Mouse (Mus musculus): Measurements from ENCODE around the gene Frmd7. TPM values are rescaled to one million over a fixed set of nuclear protein-coding genes. Genes with fewer than 3 reads are reported as not detected.

Frmd7 gene
- polyA plus RNA-seq (2012; fragmentation: generic; extraction: Trizol): not detected
- long read RNA-seq, experiment 1: 0 reads
- long read RNA-seq, experiment 2: 0 reads

DNA sequence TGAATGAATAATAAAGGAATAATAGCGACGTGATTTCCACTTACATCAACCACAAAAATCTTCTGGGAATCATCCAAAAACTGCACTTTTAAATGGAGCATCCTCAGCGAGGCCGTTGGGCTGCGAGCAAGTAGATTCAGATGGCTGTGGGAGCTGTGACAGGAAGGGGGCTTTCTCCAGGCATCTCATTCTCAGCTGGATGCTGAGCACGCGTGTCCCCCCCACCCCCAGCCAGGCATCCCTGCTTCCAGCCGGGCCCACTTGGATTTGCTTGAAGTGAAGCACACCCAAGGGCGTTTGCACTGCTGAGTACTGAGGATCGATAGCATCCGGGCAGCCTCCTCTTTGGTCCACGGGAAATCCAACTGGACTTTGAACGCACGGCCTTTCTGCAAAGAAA lies at the start of gene Frmd7:
TSS of gene Frmd7 (minus strand) at position 101 of the 400 bp plus-strand sequence.
- Histone ChIP-seq H3K79me3 (ENCODE audit: low read depth) (no peaks in the 10 kb centered on the region), H3K79me2 (ENCODE audit: control insufficient read depth, insufficient read depth) (no peaks in the 10 kb centered on the region), H3K27me3 (ENCODE audit: control insufficient read depth, insufficient read depth, insufficient read length) (no peaks in the 10 kb centered on the region), H3K36me3 (ENCODE audit: control insufficient read depth, insufficient read depth) (no peaks in the 10 kb centered on the region), H3K4me3 (ENCODE audit: insufficient read depth, poor library complexity, severe bottlenecking) (no peak within 1 kb of the TSS), H3ac (ENCODE audit: control insufficient read depth, insufficient read length, low read depth) (no peak within 1 kb of the TSS)
- no peak for TF ChIP-seq MYOG (IDR thresholded peaks at IDR 0.05; ENCODE audit: control insufficient read depth, extremely low read depth, insufficient read length)
- TF ChIP-seq MYOD1 (IDR thresholded peaks at IDR 0.05; ENCODE audit: control insufficient read depth, insufficient read length, low read depth): no peak
- TF ChIP-seq CEBPB (IDR thresholded peaks at IDR 0.05; ENCODE audit: low read depth): no peak
- TF ChIP-seq USF1 (IDR thresholded peaks at IDR 0.05; ENCODE audit: low read depth): no peak
- TF ChIP-seq CTCF (IDR thresholded peaks at IDR 0.05; ENCODE audit: control insufficient read depth, insufficient read depth, insufficient read length): no peak
- TF ChIP-seq MAX (IDR thresholded peaks at IDR 0.05): no peak

DNA sequence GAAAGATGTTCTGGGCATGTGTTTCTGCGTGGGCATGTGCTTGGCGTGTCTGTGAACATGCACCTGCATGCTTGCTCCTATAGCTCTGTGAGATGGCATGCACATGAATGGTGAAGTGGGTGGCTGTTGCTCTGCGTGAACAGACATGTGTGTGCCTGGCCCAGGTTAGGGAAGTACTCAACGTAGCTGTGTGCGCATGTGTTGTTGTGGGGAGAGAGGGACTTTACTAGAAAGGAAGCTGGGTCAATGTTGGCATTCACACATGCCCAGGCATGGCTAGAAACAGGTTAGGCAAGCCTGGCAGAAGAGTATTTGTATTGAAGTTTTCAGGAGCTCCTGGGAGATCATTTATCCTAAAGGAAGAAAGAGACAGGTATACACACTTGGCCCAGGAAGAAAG lies 48.8 kb upstream of the Frmd7 start:
- no peaks in the 10 kb centered on the region for H3K79me3 ChIP-seq (ENCODE audit: low read depth)

DNA sequence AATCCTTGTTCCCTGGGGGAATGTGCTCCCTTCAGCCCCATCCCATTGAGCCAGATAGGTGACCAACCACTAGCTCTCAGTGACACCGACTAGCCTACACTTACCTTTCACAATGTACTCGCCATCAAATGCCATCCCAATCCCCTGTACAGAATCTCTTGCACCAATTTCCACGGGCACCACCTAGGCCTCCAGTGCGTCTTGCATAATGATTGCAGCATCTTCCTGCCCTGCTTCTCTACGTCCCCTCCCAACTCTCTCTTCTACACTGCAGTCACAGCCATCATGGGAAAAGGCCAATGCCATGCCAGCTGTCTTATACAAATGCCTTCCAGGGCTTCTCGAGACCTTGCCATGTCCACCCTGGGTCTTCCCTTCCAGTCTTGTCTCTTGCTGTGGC lies 47.4 kb upstream of the Frmd7 start:
- Histone ChIP-seq H3K27me3 (ENCODE audit: control insufficient read depth, insufficient read depth, insufficient read length) (no peaks in the 10 kb centered on the region), H3ac (ENCODE audit: control insufficient read depth, insufficient read length, low read depth) (no peak overlapping the region), H3K79me3 (ENCODE audit: low read depth) (no peaks in the 10 kb centered on the region), H3K4me3 (ENCODE audit: insufficient read depth, poor library complexity, severe bottlenecking) (no peak overlapping the region), H3K36me3 (ENCODE audit: control insufficient read depth, insufficient read depth) (no peaks in the 10 kb centered on the region), H3K79me2 (ENCODE audit: control insufficient read depth, insufficient read depth) (no peaks in the 10 kb centered on the region)
- no peak for TF ChIP-seq CTCF (IDR thresholded peaks at IDR 0.05; ENCODE audit: control insufficient read depth, insufficient read depth, insufficient read length)
- no peak for TF ChIP-seq FOSL1 (IDR thresholded peaks at IDR 0.05; ENCODE audit: insufficient read depth, low read length, poor library complexity, severe bottlenecking)
- no peak for TF ChIP-seq MYOG (IDR thresholded peaks at IDR 0.05; ENCODE audit: control insufficient read depth, extremely low read depth, insufficient read length)
- TF ChIP-seq CEBPB (IDR thresholded peaks at IDR 0.05; ENCODE audit: low read depth): no peak
- TF ChIP-seq MAX (IDR thresholded peaks at IDR 0.05): no peak
- no peak for TF ChIP-seq USF1 (IDR thresholded peaks at IDR 0.05; ENCODE audit: low read depth)
- TF ChIP-seq MYOD1 (IDR thresholded peaks at IDR 0.05; ENCODE audit: control insufficient read depth, insufficient read length, low read depth): no peak

More for the DNA sequence above, 48.8 kb upstream of the Frmd7 start:
- Histone ChIP-seq H3ac (ENCODE audit: control insufficient read depth, insufficient read length, low read depth) (no peak overlapping the region), H3K27me3 (ENCODE audit: control insufficient read depth, insufficient read depth, insufficient read length) (no peaks in the 10 kb centered on the region), H3K36me3 (ENCODE audit: control insufficient read depth, insufficient read depth) (no peaks in the 10 kb centered on the region), H3K79me2 (ENCODE audit: control insufficient read depth, insufficient read depth) (no peaks in the 10 kb centered on the region), H3K4me3 (ENCODE audit: insufficient read depth, poor library complexity, severe bottlenecking) (no peak overlapping the region)
- TF ChIP-seq MYOD1 (IDR thresholded peaks at IDR 0.05; ENCODE audit: control insufficient read depth, insufficient read length, low read depth) (no peak), USF1 (IDR thresholded peaks at IDR 0.05; ENCODE audit: low read depth) (no peak), MYOG (IDR thresholded peaks at IDR 0.05; ENCODE audit: control insufficient read depth, extremely low read depth, insufficient read length) (no peak), CTCF (IDR thresholded peaks at IDR 0.05; ENCODE audit: control insufficient read depth, insufficient read depth, insufficient read length) (no peak), FOSL1 (IDR thresholded peaks at IDR 0.05; ENCODE audit: insufficient read depth, low read length, poor library complexity, severe bottlenecking) (no peak), CEBPB (IDR thresholded peaks at IDR 0.05; ENCODE audit: low read depth) (no peak), MAX (IDR thresholded peaks at IDR 0.05) (no peak)

DNA sequence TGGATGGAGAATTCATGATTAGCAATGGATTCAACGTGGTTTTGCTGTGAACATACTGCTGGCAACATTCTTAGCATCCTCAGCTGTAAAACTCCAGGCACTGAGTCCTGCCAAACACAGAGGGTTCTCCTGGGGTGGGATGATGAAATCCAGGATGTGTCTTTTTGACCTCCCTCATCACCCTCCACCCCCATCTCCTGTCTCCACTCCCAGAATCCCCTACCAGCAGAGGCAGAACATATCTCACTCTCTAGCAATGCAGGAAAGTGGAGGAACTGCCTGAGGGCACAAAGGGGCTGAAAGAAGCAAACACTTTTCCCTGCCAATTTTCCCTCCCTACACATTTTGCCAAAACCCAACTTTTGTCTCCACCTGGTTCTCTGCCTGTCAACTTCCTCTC lies 46.1 kb upstream of the Frmd7 start:
- no peaks in the 10 kb centered on the region for H3K36me3 ChIP-seq (ENCODE audit: control insufficient read depth, insufficient read depth)
- H3ac ChIP-seq (ENCODE audit: control insufficient read depth, insufficient read length, low read depth): no peak overlapping the region
- no peaks in the 10 kb centered on the region for H3K79me3 ChIP-seq (ENCODE audit: low read depth)
- H3K79me2 ChIP-seq (ENCODE audit: control insufficient read depth, insufficient read depth): no peaks in the 10 kb centered on the region
- no peak overlapping the region for H3K4me3 ChIP-seq (ENCODE audit: insufficient read depth, poor library complexity, severe bottlenecking)
- no peak for TF ChIP-seq MYOD1 (IDR thresholded peaks at IDR 0.05; ENCODE audit: control insufficient read depth, insufficient read length, low read depth)
- no peak for TF ChIP-seq CTCF (IDR thresholded peaks at IDR 0.05; ENCODE audit: control insufficient read depth, insufficient read depth, insufficient read length)
- TF ChIP-seq FOSL1 (IDR thresholded peaks at IDR 0.05; ENCODE audit: insufficient read depth, low read length, poor library complexity, severe bottlenecking): no peak
- no peak for TF ChIP-seq MYOG (IDR thresholded peaks at IDR 0.05; ENCODE audit: control insufficient read depth, extremely low read depth, insufficient read length)
- no peak for TF ChIP-seq USF1 (IDR thresholded peaks at IDR 0.05; ENCODE audit: low read depth)
- no peak for TF ChIP-seq MAX (IDR thresholded peaks at IDR 0.05)
- no peak for TF ChIP-seq CEBPB (IDR thresholded peaks at IDR 0.05; ENCODE audit: low read depth)
- H3K27me3 ChIP-seq (ENCODE audit: control insufficient read depth, insufficient read depth, insufficient read length): no peaks in the 10 kb centered on the region

DNA sequence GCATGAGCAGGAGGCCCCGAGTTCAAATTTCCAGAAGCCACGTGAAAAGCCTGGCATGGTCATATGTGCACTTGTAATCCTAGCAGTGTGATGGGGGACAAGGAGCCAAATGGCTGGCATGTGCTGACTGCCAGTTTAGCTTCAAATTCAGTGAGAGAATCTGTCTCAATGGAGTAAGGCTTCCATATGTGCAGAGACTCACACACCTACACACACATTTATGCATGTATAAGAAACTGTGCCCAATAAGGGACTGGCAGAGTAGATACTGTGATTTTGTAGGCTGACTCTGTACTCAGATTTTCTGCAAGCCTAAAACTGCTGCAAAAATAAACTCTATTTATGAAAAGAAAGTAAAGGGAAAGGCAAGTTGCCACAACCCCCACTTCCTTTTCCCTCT lies 35.9 kb upstream of the Frmd7 start:
- no peak for TF ChIP-seq MYOD1 (IDR thresholded peaks at IDR 0.05; ENCODE audit: control insufficient read depth, insufficient read length, low read depth)
- no peak for TF ChIP-seq USF1 (IDR thresholded peaks at IDR 0.05; ENCODE audit: low read depth)
- TF ChIP-seq FOSL1 (IDR thresholded peaks at IDR 0.05; ENCODE audit: insufficient read depth, low read length, poor library complexity, severe bottlenecking): no peak
- no peak for TF ChIP-seq MAX (IDR thresholded peaks at IDR 0.05)
- TF ChIP-seq CTCF (IDR thresholded peaks at IDR 0.05; ENCODE audit: control insufficient read depth, insufficient read depth, insufficient read length): no peak
- TF ChIP-seq CEBPB (IDR thresholded peaks at IDR 0.05; ENCODE audit: low read depth): no peak
- no peak for TF ChIP-seq MYOG (IDR thresholded peaks at IDR 0.05; ENCODE audit: control insufficient read depth, extremely low read depth, insufficient read length)
- Histone ChIP-seq H3K79me3 (ENCODE audit: low read depth) (no peaks in the 10 kb centered on the region), H3K79me2 (ENCODE audit: control insufficient read depth, insufficient read depth) (no peaks in the 10 kb centered on the region), H3K27me3 (ENCODE audit: control insufficient read depth, insufficient read depth, insufficient read length) (no peaks in the 10 kb centered on the region), H3K36me3 (ENCODE audit: control insufficient read depth, insufficient read depth) (no peaks in the 10 kb centered on the region), H3ac (ENCODE audit: control insufficient read depth, insufficient read length, low read depth) (no peak overlapping the region), H3K4me3 (ENCODE audit: insufficient read depth, poor library complexity, severe bottlenecking) (no peak overlapping the region)

DNA sequence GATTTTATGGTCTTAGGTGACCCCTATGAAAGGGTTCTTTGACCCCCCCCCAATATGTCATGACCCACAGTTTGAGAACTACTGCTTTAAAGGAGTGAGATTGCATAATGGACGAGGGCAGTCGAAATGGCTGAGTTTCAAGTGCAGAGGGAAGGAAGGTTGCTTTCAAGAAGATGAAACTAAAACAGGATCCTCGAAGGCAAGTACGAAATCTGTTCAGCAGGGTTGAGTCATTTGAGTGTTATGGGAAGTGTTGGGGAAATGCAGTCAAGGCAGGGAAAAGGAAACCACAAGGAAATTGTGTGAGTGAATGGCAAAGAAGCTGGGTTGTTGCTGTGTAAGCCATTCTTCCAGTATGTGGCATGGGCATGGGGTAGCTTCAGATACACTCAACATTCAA lies 29.6 kb upstream of the Frmd7 start:
- Histone ChIP-seq H3K27me3 (ENCODE audit: control insufficient read depth, insufficient read depth, insufficient read length) (no peaks in the 10 kb centered on the region), H3ac (ENCODE audit: control insufficient read depth, insufficient read length, low read depth) (no peak overlapping the region), H3K79me3 (ENCODE audit: low read depth) (no peaks in the 10 kb centered on the region), H3K4me3 (ENCODE audit: insufficient read depth, poor library complexity, severe bottlenecking) (no peak overlapping the region), H3K79me2 (ENCODE audit: control insufficient read depth, insufficient read depth) (no peaks in the 10 kb centered on the region), H3K36me3 (ENCODE audit: control insufficient read depth, insufficient read depth) (no peaks in the 10 kb centered on the region)
- TF ChIP-seq FOSL1 (IDR thresholded peaks at IDR 0.05; ENCODE audit: insufficient read depth, low read length, poor library complexity, severe bottlenecking) (no peak), MAX (IDR thresholded peaks at IDR 0.05) (no peak), CTCF (IDR thresholded peaks at IDR 0.05; ENCODE audit: control insufficient read depth, insufficient read depth, insufficient read length) (no peak), USF1 (IDR thresholded peaks at IDR 0.05; ENCODE audit: low read depth) (no peak), MYOD1 (IDR thresholded peaks at IDR 0.05; ENCODE audit: control insufficient read depth, insufficient read length, low read depth) (no peak), CEBPB (IDR thresholded peaks at IDR 0.05; ENCODE audit: low read depth) (no peak), MYOG (IDR thresholded peaks at IDR 0.05; ENCODE audit: control insufficient read depth, extremely low read depth, insufficient read length) (no peak)

Data from C2C12 (cell line).